In genomic region chr10:9790947-9791346, GRCm38 (mm10) we compare ENCODE assay signal across 19 mouse cellular contexts.
DNase-seq lines count a peak whose midpoint lies in the region; ATAC-seq and TF ChIP-seq lines count a peak whose summit lies in the region.
"Had no signal": no experiment of that assay in that cellular context is flagged by ENCODE, and none has a peak within 500 bp of the region (broad histone marks: within the 10 kb centered on the region; RNA-seq: fewer than 3 reads in every experiment).

No protein-coding gene starts in this region.

- no peak overlapping the region for H3K4me3 ChIP-seq in gastrocnemius, adult 2 months
- no peak overlapping the region for H3K4me3 ChIP-seq in liver, postnatal 0 days (ENCODE audit: low read depth, low read length)
- no peak overlapping the region for H3K4me3 ChIP-seq in CH12.LX (replicated peaks in 1 of 3; ENCODE audit: low read depth in 2 of 3, low read length in 2 of 3, poor library complexity in 1 of 3)
- no peak overlapping the region for H3K4me3 ChIP-seq in embryonic facial prominence, embryonic 10.5 days
- H3K4me3 ChIP-seq: embryonic facial prominence, embryonic 15.5 days; forebrain, embryonic 10.5 days; heart, embryonic 10.5 days had no signal

- no peaks in the 10 kb centered on the region for H3K27me3 ChIP-seq in liver, postnatal 0 days (ENCODE audit: insufficient read depth, low read length)
- no peaks in the 10 kb centered on the region for H3K27me3 ChIP-seq in CH12.LX (replicated peaks)
- no peaks in the 10 kb centered on the region for H3K27me3 ChIP-seq in embryonic facial prominence, embryonic 10.5 days (replicated peaks; ENCODE audit: low read depth, poor library complexity, severe bottlenecking)
- H3K27me3 ChIP-seq: embryonic facial prominence, embryonic 15.5 days had no signal

- no peak overlapping the region for H3K9ac ChIP-seq in liver, postnatal 0 days (replicated peaks)
- no peak overlapping the region for H3K9ac ChIP-seq in CH12.LX (ENCODE audit: insufficient read depth, low read depth)
- H3K9ac ChIP-seq: embryonic facial prominence, embryonic 15.5 days; hindbrain, embryonic 14.5 days had no signal

- TF ChIP-seq POLR2A in CH12.LX (IDR thresholded peaks at IDR 0.05; ENCODE audit: low read depth, low read length) = no peak

- DNase-seq in gastrocnemius, adult 2 months = no peak
- DNase-seq in gastrocnemius, postnatal 36 days = no peak
- no peak for DNase-seq in liver, postnatal 0 days
- DNase-seq in liver (no peak), CH12.LX (ENCODE audit: extremely low read depth) (no peak)
- DNase-seq in cerebellum, postnatal 4 days (ENCODE audit: low spot score in 2 of 2) = no peak
- DNase-seq in embryonic facial prominence, embryonic 10.5 days (ENCODE audit: low spot score) = no peak
- DNase-seq: adrenal gland, postnatal 36 days; cerebellum, adult 8-10 months; gastrocnemius, postnatal 14 days; heart, postnatal 14 days; kidney, adult 11 months; kidney, postnatal 4 days; lung, postnatal 14 days had no signal

- H3K79me2 ChIP-seq in CH12.LX (replicated peaks; ENCODE audit: control insufficient read depth, extremely low read depth, insufficient read depth, poor library complexity, severe bottlenecking) = no peaks in the 10 kb centered on the region

- intact Hi-C loops in gastrocnemius, adult 2 months (cut with DNase I) = no loop called here
- intact Hi-C loops in gastrocnemius, postnatal 36 days (cut with DNase I) = no loop called here

- TF ChIP-seq CTCF in gastrocnemius, adult 2 months (IDR thresholded peaks at IDR 0.05) = peak; percentile 32; the same call in 1 of the 2 replicates
- peak; percentile 27; the same call in 1 of the 2 replicates for TF ChIP-seq CTCF in liver, postnatal 0 days (IDR thresholded peaks at IDR 0.05; ENCODE audit: low read depth)
- peak; percentile 5 to 42; a peak in 2 of 4 replicates for TF ChIP-seq CTCF in CH12.LX (conservative IDR thresholded peaks at IDR 0.05 in 1 of 2, IDR thresholded peaks at IDR 0.05 in 1 of 2; ENCODE audit: low read depth in 2 of 2, low read length in 2 of 2)

- no peaks in the 10 kb centered on the region for H3K9me3 ChIP-seq in liver, postnatal 0 days (ENCODE audit: low read length)
- no peaks in the 10 kb centered on the region for H3K9me3 ChIP-seq in CH12.LX (replicated peaks; ENCODE audit: low read length)
- no peaks in the 10 kb centered on the region for H3K9me3 ChIP-seq in embryonic facial prominence, embryonic 10.5 days
- H3K9me3 ChIP-seq: embryonic facial prominence, embryonic 15.5 days; forebrain, embryonic 10.5 days; heart, embryonic 10.5 days had no signal

- no peak overlapping the region for H3K4me2 ChIP-seq in liver, postnatal 0 days (ENCODE audit: low read depth, low read length)
- no peak overlapping the region for H3K4me2 ChIP-seq in CH12.LX (ENCODE audit: insufficient read depth, low read depth, poor library complexity, severe bottlenecking)
- H3K4me2 ChIP-seq: embryonic facial prominence, embryonic 15.5 days; hindbrain, embryonic 14.5 days had no signal

- ATAC-seq in liver, postnatal 0 days = no peak
- ATAC-seq in megakaryocyte progenitor cell, adult 5-6 weeks (replicated peaks; ENCODE audit: poor library complexity) = 0 out of 2 replicates have a peak, but pooled peaks have one; percentile 20

- in situ Hi-C loops in CH12.LX (cut with MboI; ENCODE audit: low pct_ligation_motif_present, low pct_unique_long_range_greater_than_20kb, low sequenced_read_pairs) = no loop called here

- dilution Hi-C loops in CH12.LX (cut with MboI; ENCODE audit: extremely low pct_ligation_motif_present, extremely low pct_unique_long_range_greater_than_20kb, low sequenced_read_pairs) = no loop called here

- 81% methylated on average over 3 of the region's 3 CpGs for WGBS in liver, postnatal 0 days (ENCODE audit: insufficient replicate concordance)
- 88% methylated on average over 3 of the region's 3 CpGs for WGBS in embryonic facial prominence, embryonic 10.5 days

- TF ChIP-seq RAD21 in CH12.LX (IDR thresholded peaks at IDR 0.05; ENCODE audit: low read depth, low read length) = peak; percentile 38

- TF ChIP-seq EP300 in liver, postnatal 0 days (IDR thresholded peaks at IDR 0.05; ENCODE audit: low read depth) = no peak
- TF ChIP-seq EP300 in CH12.LX (IDR thresholded peaks at IDR 0.05; ENCODE audit: low read length) = no peak

- peaks cover 24% of the 10 kb centered on the region for H3K36me3 ChIP-seq in liver, postnatal 0 days (replicated peaks; ENCODE audit: insufficient read depth, low read length)
- peaks cover 17 to 55% of the 10 kb centered on the region in 2 experiments for H3K36me3 ChIP-seq in CH12.LX (replicated peaks in 1 of 2; ENCODE audit: control insufficient read depth in 1 of 2, insufficient read depth in 1 of 2, low read length in 1 of 2)
- H3K36me3 ChIP-seq in embryonic facial prominence, embryonic 10.5 days (replicated peaks) = 0 out of 2 replicates have a peak, but pooled peaks cover 5% of the 10 kb centered on the region

- no peaks in the 10 kb centered on the region for H3K4me1 ChIP-seq in liver, postnatal 0 days (ENCODE audit: insufficient read depth)
- H3K4me1 ChIP-seq in CH12.LX (ENCODE audit: control insufficient read depth in 1 of 2, insufficient read depth in 2 of 2) = no peaks in the 10 kb centered on the region
- no peaks in the 10 kb centered on the region for H3K4me1 ChIP-seq in embryonic facial prominence, embryonic 10.5 days
- H3K4me1 ChIP-seq: embryonic facial prominence, embryonic 15.5 days; forebrain, embryonic 10.5 days; heart, embryonic 10.5 days had no signal

- H3K27ac ChIP-seq in gastrocnemius, adult 2 months = no peak overlapping the region
- no peak overlapping the region for H3K27ac ChIP-seq in liver, postnatal 0 days (ENCODE audit: low read depth)
- H3K27ac ChIP-seq in CH12.LX (ENCODE audit: insufficient read depth, low read depth) = no peak overlapping the region
- no peak overlapping the region for H3K27ac ChIP-seq in embryonic facial prominence, embryonic 10.5 days (replicated peaks)
- H3K27ac ChIP-seq: embryonic facial prominence, embryonic 15.5 days; forebrain, embryonic 10.5 days; heart, embryonic 10.5 days; hindbrain, embryonic 14.5 days had no signal

TF ChIP-seq in CH12.LX, 34 proteins besides CTCF, POLR2A, EP300 and RAD21:
- peak; percentile 33 for TF ChIP-seq SMC3 (IDR thresholded peaks at IDR 0.05; ENCODE audit: low read depth, low read length)
- TF ChIP-seq NELFE (IDR thresholded peaks at IDR 0.05; ENCODE audit: low read depth, low read length) = no peak
- TF ChIP-seq RCOR1 (conservative IDR thresholded peaks at IDR 0.05; ENCODE audit: low read depth, low read length) = no peak
